Mouse (Mus musculus) limb, embryonic 15.5 days (tissue): ENCODE data around the gene Timm13. TPM values are rescaled to one million over a fixed set of nuclear protein-coding genes. Genes with fewer than 3 reads are reported as not detected.

Source experiments
- ATAC-seq: fragments of 200-750 bp; cut with Nextera tagmentation; 2 replicates; pipeline ENCODE4 v1.8.0; 2017; ENCODE audit warnings: low read depth, moderate TSS enrichment; ENCODE audit not compliant: insufficient number of reproducible peaks, low FRiP score, low TSS enrichment
- H3K27ac ChIP-seq: fragments of 300-500 bp; sonication (generic); 2 replicates; pipeline ENCODE4 v1.5.1; 2015; ENCODE audit warnings: moderate library complexity, mild to moderate bottlenecking, inconsistent platforms
- H3K27me3 ChIP-seq: fragments of 300-500 bp; sonication (generic); 2 replicates; pipeline ENCODE4 v1.6.1; 2015; ENCODE audit warnings: inconsistent platforms
- H3K36me3 ChIP-seq: fragments of 300-500 bp; sonication (generic); 2 replicates; pipeline ENCODE4 v1.6.1; 2015; ENCODE audit warnings: inconsistent platforms
- H3K4me1 ChIP-seq: fragments of 300-500 bp; sonication (generic); 2 replicates; pipeline ENCODE4 v1.6.1; 2015; ENCODE audit warnings: inconsistent platforms
- H3K4me2 ChIP-seq: fragments of 300-500 bp; sonication (generic); 2 replicates; pipeline ENCODE4 v1.6.1; 2015; ENCODE audit warnings: mild to moderate bottlenecking, inconsistent platforms
- H3K4me3 ChIP-seq: fragments of 300-500 bp; sonication (generic); 2 replicates; pipeline ENCODE4 v1.5.1; 2015; ENCODE audit warnings: mild to moderate bottlenecking, inconsistent platforms
- H3K9ac ChIP-seq: fragments of 300-500 bp; sonication (generic); 2 replicates; pipeline ENCODE4 v1.6.1; 2015; ENCODE audit warnings: inconsistent platforms
- H3K9me3 ChIP-seq: fragments of 300-500 bp; sonication (generic); 2 replicates; pipeline ENCODE4 v1.6.1; 2016; ENCODE audit warnings: inconsistent platforms
- WGBS: fragments of 180-500 bp; shearing (Covaris S2); methylation state at CpG from one replicate; pipeline ENCODE4 v1.1.7; 2015; 5-methylcytosine and 5-hydroxymethylcytosine counted together
- polyA plus RNA-seq: library from polyadenylated mRNA; unstranded; fragments of >200 nt; fragmentation: Nextera tagmentation; extraction: Ambion mirVana; gene quantifications from 2 replicates; pipeline ENCODE4 v1.2.1, GENCODE M21; 2015

Timm13 gene
- polyA plus RNA-seq, 1 experiment from 2014 or later = 329 TPM

DNA sequence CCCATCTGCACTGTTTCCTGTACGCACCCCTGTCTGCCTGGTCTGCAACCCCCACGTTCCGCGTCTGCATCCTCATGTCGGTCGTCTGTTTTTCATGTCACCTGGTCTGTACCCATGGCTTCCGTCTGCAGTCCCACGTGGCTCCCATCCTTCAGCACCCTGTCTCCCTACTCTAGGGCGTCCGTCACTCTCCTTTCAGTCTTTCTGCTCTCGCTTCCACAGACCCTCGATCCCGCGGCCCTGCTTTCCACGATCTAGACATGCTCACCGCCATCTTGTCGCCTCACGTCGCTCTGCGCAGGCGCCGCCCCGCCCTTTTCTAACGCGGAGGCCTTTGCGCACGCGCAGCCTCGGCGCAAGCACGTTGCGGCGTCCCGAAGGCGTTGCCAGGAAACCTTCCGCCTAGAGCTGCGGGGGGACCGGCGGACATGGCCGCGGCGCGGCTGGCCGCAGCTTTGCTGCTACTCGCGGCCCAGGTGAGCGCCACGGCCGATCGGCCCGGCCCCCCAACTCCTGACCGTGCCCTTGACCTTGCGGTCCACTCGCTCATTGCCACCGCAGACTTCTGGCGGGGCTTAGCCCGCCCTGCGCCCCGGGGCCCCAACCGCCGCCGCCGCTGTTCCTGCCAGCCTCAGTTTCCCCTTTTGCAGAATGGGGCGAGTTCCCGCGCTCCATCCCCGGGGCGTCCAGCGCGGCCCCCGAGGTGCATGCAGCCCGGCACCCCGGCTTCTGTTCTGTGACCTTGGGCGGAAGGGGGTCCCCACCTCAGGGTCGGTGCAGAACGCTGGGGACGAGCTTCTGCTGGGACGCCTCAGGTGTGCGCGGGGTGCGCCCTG is 45.6 kb downstream of the Timm13 start, which contains the start of the genes Lsm7 and Sppl2b:
Gene Lsm7 (minus strand): TSS at position 297 of the 836 bp plus-strand sequence.
Gene Sppl2b (plus strand): TSS at position 363 of the 836 bp plus-strand sequence.
- H3K27ac ChIP-seq = peak within 1 kb of the TSS; percentile 40

More for the DNA sequence above, 45.6 kb downstream of the Timm13 start, which contains the start of the genes Lsm7 and Sppl2b:
- Histone ChIP-seq H3K9ac (peak within 1 kb of the TSS; percentile 83), H3K4me2 (peak within 1 kb of the TSS; percentile 99), H3K4me3 (peak within 1 kb of the TSS; percentile 98), H3K9me3 (no peaks in the 10 kb centered on the region), H3K36me3 (peaks cover 31% of the 10 kb centered on the region), H3K4me1 (peaks cover 37% of the 10 kb centered on the region), H3K27me3 (no peaks in the 10 kb centered on the region)
- ATAC-seq = peak; percentile 64
- under 1% methylated on average over 81 of the region's 81 CpGs for WGBS

Other genes starting within 250 kb of the Timm13 start
- gene Btbd2, start 243.9 kb downstream of the Timm13 start, polyA plus RNA-seq = 54.7 and 68.2 TPM in 2 replicates
- gene Mknk2, start 222.9 kb downstream of the Timm13 start, polyA plus RNA-seq = 90.1 and 97.5 TPM in 2 replicates
- gene Mob3a, start 199.0 kb downstream of the Timm13 start, polyA plus RNA-seq = 55.8 and 57.7 TPM in 2 replicates
- 25.9 and 31.0 TPM in 2 replicates for gene Izumo4, start 198.8 kb downstream of the Timm13 start, polyA plus RNA-seq
- gene Ap3d1, start 158.7 kb downstream of the Timm13 start, polyA plus RNA-seq = 72.3 and 75.0 TPM in 2 replicates
- gene Dot1l, start 145.8 kb downstream of the Timm13 start, polyA plus RNA-seq = 14.2 and 15.3 TPM in 2 replicates
- 59.0 and 71.7 TPM in 2 replicates for gene Sf3a2, start 102.8 kb downstream of the Timm13 start, polyA plus RNA-seq
- gene Plekhj1, start 102.3 kb downstream of the Timm13 start, polyA plus RNA-seq = 119 and 124 TPM in 2 replicates
- gene Amh, start 95.7 kb downstream of the Timm13 start, polyA plus RNA-seq = not detected in 2 replicates
- 7.5 and 26.8 TPM in 2 replicates for gene Jsrp1, start 87.5 kb downstream of the Timm13 start, polyA plus RNA-seq
- 1,708 and 1,872 TPM in 2 replicates for gene Oaz1, start 74.3 kb downstream of the Timm13 start, polyA plus RNA-seq
- gene Lingo3, start 56.9 kb downstream of the Timm13 start, polyA plus RNA-seq = 0.86 and 0.92 TPM in 2 replicates
- 231 and 258 TPM in 2 replicates for gene Lsm7, start 45.8 kb downstream of the Timm13 start, polyA plus RNA-seq
- gene Sppl2b, start 45.7 kb downstream of the Timm13 start, polyA plus RNA-seq = 44.5 and 47.4 TPM in 2 replicates
- 0.05 TPM in 1 of 2 replicates, not detected in the other for gene Tmprss9, start 29.1 kb downstream of the Timm13 start, polyA plus RNA-seq
- 51.6 and 58.2 TPM in 2 replicates for gene Lmnb2, start 17.3 kb upstream of the Timm13 start, polyA plus RNA-seq
- gene Gadd45b, start 29.1 kb upstream of the Timm13 start, polyA plus RNA-seq = 44.4 and 44.7 TPM in 2 replicates
- 7.7 and 8.7 TPM in 2 replicates for gene Gng7, start 114.0 kb upstream of the Timm13 start, polyA plus RNA-seq
- gene Diras1, start 124.7 kb upstream of the Timm13 start, polyA plus RNA-seq = 0.05 and 0.29 TPM in 2 replicates
- gene Slc39a3, start 136.5 kb upstream of the Timm13 start, polyA plus RNA-seq = 21.3 and 21.8 TPM in 2 replicates
- gene Sgta, start 159.2 kb upstream of the Timm13 start, polyA plus RNA-seq = 200 and 204 TPM in 2 replicates
- 79.3 and 91.0 TPM in 2 replicates for gene Thop1, start 169.1 kb upstream of the Timm13 start, polyA plus RNA-seq
- gene Creb3l3, start 197.9 kb upstream of the Timm13 start, polyA plus RNA-seq = 0.73 and 1.5 TPM in 2 replicates
- gene Map2k2, start 204.9 kb upstream of the Timm13 start, polyA plus RNA-seq = 165 and 167 TPM in 2 replicates
- 58.6 and 61.4 TPM in 2 replicates for gene Zbtb7a, start 234.3 kb upstream of the Timm13 start, polyA plus RNA-seq